Mouse (Mus musculus) CH12.LX (cell line): Measurements from ENCODE around the gene Ica1l. TPM values are rescaled to one million over a fixed set of nuclear protein-coding genes. Genes with fewer than 3 reads are reported as not detected.

Experiments
- DNase-seq: peaks from one replicate; pipeline ENCODE4 v3.0.0-alpha.2; 2013; ENCODE audit errors: extremely low read depth
- H3K27ac ChIP-seq: 2 replicates; pipeline ENCODE4 v1.5.1; 2012; ENCODE audit warnings: low read depth, mild to moderate bottlenecking, control low read depth, moderate library complexity; ENCODE audit not compliant: insufficient read depth
- H3K27me3 ChIP-seq: replicated peaks from 2 replicates; pipeline ENCODE3; 2012; ENCODE audit warnings: inconsistent platforms
- H3K36me3 ChIP-seq, 2 experiments: replicated peaks in 1 of 2; 2 replicates each; pipeline versions ENCODE3 to v1.6.1; 2012; ENCODE audit warnings: inconsistent platforms in 1 of 2, low read length in 1 of 2, mild to moderate bottlenecking in 1 of 2, mixed read lengths in 1 of 2, moderate library complexity in 1 of 2; ENCODE audit not compliant: control insufficient read depth in 1 of 2, insufficient read depth in 1 of 2
- H3K4me1 ChIP-seq, 2 experiments: 2 replicates each; pipeline ENCODE4 v1.6.1; 2012; ENCODE audit warnings: inconsistent platforms in 1 of 2, moderate library complexity in 1 of 2; ENCODE audit not compliant: insufficient read depth in 2 of 2, control insufficient read depth in 1 of 2
- H3K4me2 ChIP-seq: 2 replicates; pipeline ENCODE4 v1.6.1; 2012; ENCODE audit warnings: low read depth, mild to moderate bottlenecking, control low read depth; ENCODE audit not compliant: poor library complexity, insufficient read depth, severe bottlenecking
- H3K4me3 ChIP-seq, 3 experiments: fragments of 150-350 bp in 1 of 3; sonication (generic) in 1 of 3; replicated peaks in 1 of 3; 2 replicates each; pipeline versions ENCODE3 to v1.5.1; 2011 to 2012; ENCODE audit warnings: low read depth in 2 of 3, low read length in 2 of 3, mild to moderate bottlenecking in 2 of 3, moderate library complexity in 2 of 3, control low read depth in 1 of 3, improper control_type of control experiment in 1 of 3, inconsistent platforms in 1 of 3, mixed read lengths in 1 of 3; ENCODE audit not compliant: poor library complexity in 1 of 3
- H3K79me2 ChIP-seq: replicated peaks from 2 replicates; pipeline ENCODE4 v1.6.1; 2012; ENCODE audit warnings: mild to moderate bottlenecking, moderate library complexity; ENCODE audit not compliant: control insufficient read depth, poor library complexity, insufficient read depth, severe bottlenecking; ENCODE audit errors: extremely low read depth
- H3K9ac ChIP-seq: 2 replicates; pipeline ENCODE4 v1.6.1; 2012; ENCODE audit warnings: low read depth, mild to moderate bottlenecking, control low read depth, moderate library complexity; ENCODE audit not compliant: insufficient read depth
- H3K9me3 ChIP-seq: replicated peaks from 2 replicates; pipeline ENCODE3; 2012; ENCODE audit warnings: low read length, inconsistent platforms, mixed read lengths
- BHLHE40 ChIP-seq: IDR thresholded peaks from 2 replicates; pipeline ENCODE4 v1.6.1; 2011; ENCODE audit warnings: mild to moderate bottlenecking, low read depth, low read length, improper control_type of control experiment
- CHD2 ChIP-seq: IDR thresholded peaks from 2 replicates; pipeline ENCODE4 v1.6.1; 2011; ENCODE audit warnings: low read length, improper control_type of control experiment
- CTCF ChIP-seq, 2 experiments: IDR thresholded peaks in 1 of 2; conservative IDR thresholded peaks in 1 of 2; 2 replicates each; pipeline ENCODE4 v1.5.1; 2011 to 2012; ENCODE audit warnings: low read depth in 2 of 2, low read length in 2 of 2, improper control_type of control experiment in 1 of 2, inconsistent platforms in 1 of 2, mild to moderate bottlenecking in 1 of 2, moderate library complexity in 1 of 2
- E2F4 ChIP-seq: IDR thresholded peaks from 2 replicates; pipeline ENCODE4 v1.6.1; 2011; ENCODE audit warnings: low read depth, low read length, improper control_type of control experiment; ENCODE audit not compliant: insufficient replicate concordance
- ETS1 ChIP-seq: conservative IDR thresholded peaks from 2 replicates; pipeline ENCODE4 v1.6.1; 2012; ENCODE audit warnings: low read depth, mild to moderate bottlenecking, inconsistent platforms, low read length, improper control_type of control experiment, moderate library complexity
- GABPA ChIP-seq: IDR thresholded peaks from 2 replicates; pipeline ENCODE4 v1.6.1; 2012; ENCODE audit warnings: low read depth, low read length, improper control_type of control experiment, inconsistent platforms; ENCODE audit not compliant: insufficient replicate concordance
- HCFC1 ChIP-seq: IDR thresholded peaks from 2 replicates; pipeline ENCODE4 v1.6.1; 2012; ENCODE audit warnings: low read depth, mild to moderate bottlenecking, inconsistent platforms, low read length, improper control_type of control experiment
- IRF4 ChIP-seq: IDR thresholded peaks from 2 replicates; pipeline ENCODE4 v1.6.1; 2014; ENCODE audit warnings: low read depth, mild to moderate bottlenecking, inconsistent platforms, low read length, improper control_type of control experiment
- JUN ChIP-seq: IDR thresholded peaks from 2 replicates; pipeline ENCODE4 v1.6.1; 2011; ENCODE audit warnings: low read depth, mild to moderate bottlenecking, low read length, improper control_type of control experiment, moderate library complexity; ENCODE audit not compliant: insufficient read depth
- MAFK ChIP-seq: IDR thresholded peaks from 2 replicates; pipeline ENCODE4 v1.6.1; 2011; ENCODE audit warnings: low read length, improper control_type of control experiment; ENCODE audit not compliant: insufficient replicate concordance
- MAX ChIP-seq: IDR thresholded peaks from 2 replicates; pipeline ENCODE4 v1.6.1; 2011; ENCODE audit warnings: low read length, improper control_type of control experiment
- MAZ ChIP-seq: IDR thresholded peaks from 2 replicates; pipeline ENCODE4 v1.6.1; 2012; ENCODE audit warnings: low read depth, mild to moderate bottlenecking, inconsistent platforms, low read length, improper control_type of control experiment, moderate library complexity
- MXI1 ChIP-seq: IDR thresholded peaks from 2 replicates; pipeline ENCODE4 v1.6.1; 2011; ENCODE audit warnings: mild to moderate bottlenecking, low read depth, low read length, improper control_type of control experiment
- MYC ChIP-seq: IDR thresholded peaks from 2 replicates; pipeline ENCODE4 v1.6.1; 2011; ENCODE audit warnings: low read depth, mild to moderate bottlenecking, improper control_type of control experiment, low read length
- NRF1 ChIP-seq: IDR thresholded peaks from 2 replicates; pipeline ENCODE4 v1.6.1; 2014; ENCODE audit warnings: low read depth, mild to moderate bottlenecking, inconsistent platforms, low read length, improper control_type of control experiment, moderate library complexity
- PAX5 ChIP-seq: IDR thresholded peaks from 2 replicates; pipeline ENCODE4 v1.6.1; 2012; ENCODE audit warnings: low read length, inconsistent platforms, mixed read lengths
- POLR2AphosphoS2 ChIP-seq: IDR thresholded peaks from 2 replicates; pipeline ENCODE4 v1.6.1; 2011; ENCODE audit warnings: low read depth, low read length, improper control_type of control experiment
- RAD21 ChIP-seq: IDR thresholded peaks from 2 replicates; pipeline ENCODE4 v1.6.1; 2011; ENCODE audit warnings: low read depth, mild to moderate bottlenecking, low read length, improper control_type of control experiment, moderate library complexity
- RCOR1 ChIP-seq: conservative IDR thresholded peaks from 2 replicates; pipeline ENCODE4 v1.6.1; 2012; ENCODE audit warnings: low read depth, mild to moderate bottlenecking, inconsistent platforms, low read length, improper control_type of control experiment
- SIN3A ChIP-seq: IDR thresholded peaks from 2 replicates; pipeline ENCODE4 v1.6.1; 2012; ENCODE audit warnings: low read length, improper control_type of control experiment, inconsistent platforms
- TBP ChIP-seq: conservative IDR thresholded peaks from 2 replicates; pipeline ENCODE4 v1.6.1; 2011; ENCODE audit warnings: low read depth, low read length, improper control_type of control experiment
- TCF12 ChIP-seq: IDR thresholded peaks from 2 replicates; pipeline ENCODE4 v1.6.1; 2014; ENCODE audit warnings: low read depth, mild to moderate bottlenecking, inconsistent platforms, low read length, improper control_type of control experiment
- UBTF ChIP-seq: IDR thresholded peaks from 2 replicates; pipeline ENCODE4 v1.6.1; 2012; ENCODE audit warnings: low read depth, mild to moderate bottlenecking, inconsistent platforms, low read length, improper control_type of control experiment, moderate library complexity
- ZC3H11A ChIP-seq: IDR thresholded peaks from 2 replicates; pipeline ENCODE4 v1.6.1; 2012; ENCODE audit warnings: low read depth, mild to moderate bottlenecking, inconsistent platforms, low read length, improper control_type of control experiment
- ZKSCAN1 ChIP-seq: IDR thresholded peaks from 2 replicates; pipeline ENCODE4 v1.6.1; 2012; ENCODE audit warnings: low read depth, inconsistent platforms, low read length, improper control_type of control experiment, borderline replicate concordance
- ZMIZ1 ChIP-seq: IDR thresholded peaks from 2 replicates; pipeline ENCODE4 v1.6.1; 2012; ENCODE audit warnings: low read depth, mild to moderate bottlenecking, inconsistent platforms, low read length, improper control_type of control experiment
- dilution Hi-C: fragments of 300-500 bp; cut with MboI; formaldehyde crosslinking; loops from 2 replicates; pipeline ENCODE4 v1.14.3; 2020; ENCODE audit warnings: low sequenced_read_pairs; ENCODE audit not compliant: extremely low pct_unique_long_range_greater_than_20kb, extremely low pct_ligation_motif_present
- in situ Hi-C: fragments of 300-500 bp; cut with MboI; formaldehyde crosslinking; loops from 3 replicates; pipeline ENCODE4 v1.14.3; 2019; ENCODE audit warnings: low sequenced_read_pairs, low pct_ligation_motif_present, low pct_unique_long_range_greater_than_20kb, mixed read lengths
- polyA plus RNA-seq: library from polyadenylated mRNA; unstranded; fragments of >175 nt; gene quantifications from 2 replicates; pipeline ENCODE4 v1.2.1, GENCODE M21; 2012; ENCODE audit warnings: low read depth; ENCODE audit not compliant: insufficient read length
- total RNA-seq, 2 experiments: library from RNA; depleted of rRNA; stranded (reverse); fragments of 300-350 nt in 1 of 2; fragments of >200 nt in 1 of 2; gene quantifications; 2 replicates each; pipeline ENCODE4 v1.2.3; 2012 to 2014

Gene Ica1l
- total and polyA plus RNA-seq, 3 experiments = 2.2 to 6.0 (median 5.0) TPM

GRCm38 (mm10) chr1:59959941-59960340 is 83.0 kb downstream of the Ica1l start:
- Histone ChIP-seq H3K4me2 (no peak overlapping the region), H3K27me3 (no peaks in the 10 kb centered on the region), H3K9me3 (no peaks in the 10 kb centered on the region), H3K9ac (no peak overlapping the region), H3K27ac (no peak overlapping the region), H3K4me3 (no peak overlapping the region), H3K79me2 (no peaks in the 10 kb centered on the region), H3K4me1 (no peaks in the 10 kb centered on the region), H3K36me3 (peaks cover 0 to 18% of the 10 kb centered on the region in 2 experiments)
- dilution Hi-C loops = no loop called here
- TF ChIP-seq CHD2 (no peak), RCOR1 (no peak), ZC3H11A (no peak), PAX5 (no peak), CTCF (conservative IDR thresholded peaks at IDR 0.05 in 1 of 2, IDR thresholded peaks at IDR 0.05 in 1 of 2; ENCODE audit: low read depth in 2 of 2, low read length in 2 of 2) (no peak), ZMIZ1 (no peak)
- DNase-seq = no peak
- in situ Hi-C loops = no loop called here

GRCm38 (mm10) chr1:59957206-59957605 is 85.8 kb downstream of the Ica1l start:
- Histone ChIP-seq H3K36me3 (peaks cover 0 to 18% of the 10 kb centered on the region in 2 experiments), H3K9ac (no peak overlapping the region), H3K4me1 (no peaks in the 10 kb centered on the region), H3K4me2 (no peak overlapping the region), H3K79me2 (no peaks in the 10 kb centered on the region), H3K9me3 (no peaks in the 10 kb centered on the region), H3K27me3 (no peaks in the 10 kb centered on the region), H3K4me3 (no peak overlapping the region), H3K27ac (no peak overlapping the region)
- TF ChIP-seq ZMIZ1 = no peak
- no peak for TF ChIP-seq ZC3H11A
- no peak for TF ChIP-seq ZKSCAN1
- TF ChIP-seq SIN3A = no peak
- no peak for TF ChIP-seq CHD2
- no peak for TF ChIP-seq IRF4
- TF ChIP-seq MAZ = no peak
- TF ChIP-seq ETS1 = no peak
- no peak for TF ChIP-seq MYC
- no peak for TF ChIP-seq RCOR1
- TF ChIP-seq TCF12 = no peak
- DNase-seq = no peak
- in situ Hi-C loops (no loop called here), dilution Hi-C loops (no loop called here)

GRCm38 (mm10) chr1:59947509-59947908 is 95.5 kb downstream of the Ica1l start:
- no peak for DNase-seq
- H3K9ac ChIP-seq = no peak overlapping the region
- no peak overlapping the region for H3K4me2 ChIP-seq
- TF ChIP-seq MAFK = no peak
- no peak for TF ChIP-seq NRF1
- TF ChIP-seq BHLHE40 = no peak
- TF ChIP-seq RAD21 = no peak
- TF ChIP-seq SIN3A = no peak
- no peak for TF ChIP-seq MAX
- no peak for TF ChIP-seq POLR2AphosphoS2
- no peak for TF ChIP-seq TBP
- TF ChIP-seq E2F4 = no peak
- no peak for TF ChIP-seq MYC
- no peak for TF ChIP-seq HCFC1
- TF ChIP-seq MXI1 = no peak
- no peak for TF ChIP-seq MAZ
- no peak for TF ChIP-seq JUN
- no peak for TF ChIP-seq UBTF
- TF ChIP-seq PAX5 = no peak
- TF ChIP-seq TCF12 = no peak
- TF ChIP-seq GABPA = no peak
- H3K9me3 ChIP-seq = no peaks in the 10 kb centered on the region
- H3K4me3 ChIP-seq = no peak overlapping the region
- no peaks in the 10 kb centered on the region for H3K27me3 ChIP-seq
- in situ Hi-C loops (no loop called here), dilution Hi-C loops (no loop called here)
- H3K79me2 ChIP-seq = no peaks in the 10 kb centered on the region
- peaks cover 2 to 18% of the 10 kb centered on the region in 2 experiments; a peak in 3 of 4 replicates for H3K4me1 ChIP-seq
- peaks cover 0 to 6% of the 10 kb centered on the region in 2 experiments for H3K36me3 ChIP-seq
- H3K27ac ChIP-seq = no peak overlapping the region
